Mouse (Mus musculus): ENCODE measurements at regions not wholly inside any gene's neighbourhood (a gene's known extent, or its start where the extent isn't known, plus 50 kb on each side); places are given as distances from the start of the nearest gene placed in this dataset.

DNA sequence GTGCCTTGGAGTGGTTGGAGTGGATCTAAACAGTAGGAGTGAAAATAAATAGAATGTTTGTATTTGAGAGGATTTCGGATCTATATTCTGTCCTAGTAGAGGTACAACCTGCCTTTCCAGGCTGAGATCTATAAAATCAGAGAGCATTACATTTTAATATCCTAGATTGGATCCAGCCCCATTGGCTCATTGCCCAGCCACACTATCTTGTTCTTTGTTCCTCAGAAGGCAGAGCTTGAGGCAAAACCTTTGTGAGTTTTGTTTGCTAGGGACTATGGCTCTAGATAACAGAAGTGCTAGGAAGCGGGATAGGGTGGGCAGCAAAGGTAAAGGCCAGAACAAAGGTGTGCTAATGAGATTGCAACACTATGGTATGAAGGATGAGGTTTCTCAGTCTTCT is 78.7 kb upstream of the Cntln start:
- no peak overlapping the region for H3K27ac ChIP-seq (ENCODE audit: low read length)
- H3K4me3 ChIP-seq (ENCODE audit: low read depth, low read length): no peak overlapping the region
- 51% methylated on average over 2 of the region's 2 CpGs for WGBS (ENCODE audit: insufficient replicate concordance)
- no peaks in the 10 kb centered on the region for H3K36me3 ChIP-seq (ENCODE audit: control insufficient read depth, insufficient read depth)
- no peak overlapping the region for H3K9ac ChIP-seq (ENCODE audit: low read depth, low read length)
- H3K4me2 ChIP-seq (ENCODE audit: low read depth, low read length): no peak overlapping the region
- no peak for ATAC-seq (ENCODE audit: low read depth)
- H3K9me3 ChIP-seq (replicated peaks; ENCODE audit: control insufficient read depth, low read length): no peaks in the 10 kb centered on the region
- H3K27me3 ChIP-seq (ENCODE audit: control insufficient read depth, insufficient read depth, low read depth, low read length): no peaks in the 10 kb centered on the region
- no peaks in the 10 kb centered on the region for H3K4me1 ChIP-seq (ENCODE audit: control insufficient read depth, low read depth, low read length)

DNA sequence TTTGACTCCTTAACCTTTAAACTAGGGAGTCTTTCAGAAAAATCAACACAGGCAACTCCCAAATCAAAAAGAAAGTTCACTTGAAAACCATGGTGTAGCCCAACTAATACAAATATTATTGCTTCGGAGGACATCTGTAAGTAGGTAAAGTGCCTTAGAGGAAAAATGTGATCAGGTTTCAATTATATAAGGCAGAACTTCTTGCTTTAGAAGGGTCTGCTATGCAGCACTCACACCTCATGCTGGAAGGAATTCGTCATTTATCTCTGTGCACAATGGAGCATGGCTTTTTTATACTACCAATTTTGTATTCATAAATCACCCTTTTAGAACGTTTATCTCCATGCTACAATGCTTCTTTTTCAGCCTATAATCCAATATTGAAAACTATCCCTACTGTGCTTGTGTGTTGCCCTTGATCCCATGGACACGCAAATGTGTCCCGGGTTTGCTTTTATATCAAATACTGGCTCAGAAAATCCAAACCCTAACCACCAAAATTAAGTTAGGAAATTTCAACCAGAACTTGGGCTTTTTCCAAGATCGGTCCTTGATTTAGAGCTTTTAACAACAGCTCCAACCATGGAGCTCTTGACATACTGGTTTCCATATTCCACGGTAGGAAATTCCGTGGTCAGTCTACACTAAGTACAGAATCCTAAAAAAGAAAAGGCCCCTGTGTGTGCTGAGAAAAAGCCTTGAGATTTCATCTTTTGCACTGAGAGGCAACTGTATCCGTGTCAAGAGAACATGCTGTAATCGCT is 90.8 kb upstream of the Cntln start:
- Histone ChIP-seq H3K27me3 (ENCODE audit: control insufficient read depth, insufficient read depth, low read depth, low read length) (no peaks in the 10 kb centered on the region), H3K9ac (ENCODE audit: low read depth, low read length) (no peak overlapping the region), H3K27ac (ENCODE audit: low read length) (no peak overlapping the region), H3K4me1 (ENCODE audit: control insufficient read depth, low read depth, low read length) (no peaks in the 10 kb centered on the region), H3K36me3 (ENCODE audit: control insufficient read depth, insufficient read depth) (no peaks in the 10 kb centered on the region), H3K4me2 (ENCODE audit: low read depth, low read length) (no peak overlapping the region), H3K4me3 (ENCODE audit: low read depth, low read length) (no peak overlapping the region), H3K9me3 (replicated peaks; ENCODE audit: control insufficient read depth, low read length) (no peaks in the 10 kb centered on the region)
- no peak for ATAC-seq (ENCODE audit: low read depth)
- WGBS (ENCODE audit: insufficient replicate concordance): 66% methylated on average over 10 of the region's 10 CpGs

DNA sequence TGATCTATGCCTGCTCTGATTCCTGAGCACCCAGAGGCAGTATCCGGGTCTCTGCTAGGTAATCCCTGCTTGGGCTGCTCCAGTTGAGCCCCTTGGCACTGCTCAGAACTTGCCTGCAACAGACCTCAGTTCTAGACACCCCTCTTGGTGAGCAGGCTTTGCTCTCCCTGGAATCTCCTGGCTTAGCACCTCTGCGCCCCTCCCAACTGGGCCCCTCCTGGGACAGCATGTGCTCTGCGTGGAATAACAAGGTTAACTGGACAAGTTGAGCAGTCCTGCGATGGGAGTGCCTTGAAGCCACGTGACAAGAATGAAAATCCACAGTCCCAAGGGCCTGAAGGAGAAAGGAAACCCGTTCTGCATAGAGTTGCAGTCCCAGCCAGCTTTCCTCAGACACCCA is 97.5 kb upstream of the Cntln start:
- H3K27me3 ChIP-seq (ENCODE audit: control insufficient read depth, insufficient read depth, low read depth, low read length): no peaks in the 10 kb centered on the region
- H3K36me3 ChIP-seq (ENCODE audit: control insufficient read depth, insufficient read depth): no peaks in the 10 kb centered on the region
- H3K4me3 ChIP-seq (ENCODE audit: low read depth, low read length): no peak overlapping the region
- H3K4me1 ChIP-seq (ENCODE audit: control insufficient read depth, low read depth, low read length): no peaks in the 10 kb centered on the region
- WGBS (ENCODE audit: insufficient replicate concordance): 52% methylated on average over 6 of the region's 6 CpGs
- no peak overlapping the region for H3K4me2 ChIP-seq (ENCODE audit: low read depth, low read length)
- no peak overlapping the region for H3K9ac ChIP-seq (ENCODE audit: low read depth, low read length)
- no peak for ATAC-seq (ENCODE audit: low read depth)
- H3K9me3 ChIP-seq (replicated peaks; ENCODE audit: control insufficient read depth, low read length): no peaks in the 10 kb centered on the region
- no peak overlapping the region for H3K27ac ChIP-seq (ENCODE audit: low read length)

GRCm38 (mm10) chr4:84768161-84768560 is 93.1 kb upstream of the Bnc2 start:
- no peak overlapping the region for H3K9ac ChIP-seq (ENCODE audit: low read depth, low read length)
- no peaks in the 10 kb centered on the region for H3K36me3 ChIP-seq (ENCODE audit: control insufficient read depth, insufficient read depth)
- no peak overlapping the region for H3K4me3 ChIP-seq (ENCODE audit: low read depth, low read length)
- H3K4me1 ChIP-seq (ENCODE audit: control insufficient read depth, low read depth, low read length): no peaks in the 10 kb centered on the region
- no peak overlapping the region for H3K4me2 ChIP-seq (ENCODE audit: low read depth, low read length)
- H3K27me3 ChIP-seq (ENCODE audit: control insufficient read depth, insufficient read depth, low read depth, low read length): no peaks in the 10 kb centered on the region
- ATAC-seq (ENCODE audit: low read depth): peak; percentile 71
- WGBS (ENCODE audit: insufficient replicate concordance): 35% methylated on average over 11 of the region's 11 CpGs
- no peaks in the 10 kb centered on the region for H3K9me3 ChIP-seq (replicated peaks; ENCODE audit: control insufficient read depth, low read length)
- H3K27ac ChIP-seq (ENCODE audit: low read length): no peak overlapping the region

GRCm38 (mm10) chr4:84766708-84767425 is 91.8 kb upstream of the Bnc2 start:
- Histone ChIP-seq H3K27me3 (ENCODE audit: control insufficient read depth, insufficient read depth, low read depth, low read length) (no peaks in the 10 kb centered on the region), H3K36me3 (ENCODE audit: control insufficient read depth, insufficient read depth) (no peaks in the 10 kb centered on the region), H3K4me3 (ENCODE audit: low read depth, low read length) (no peak overlapping the region), H3K27ac (ENCODE audit: low read length) (no peak overlapping the region), H3K9me3 (replicated peaks; ENCODE audit: control insufficient read depth, low read length) (no peaks in the 10 kb centered on the region), H3K4me1 (ENCODE audit: control insufficient read depth, low read depth, low read length) (no peaks in the 10 kb centered on the region), H3K9ac (ENCODE audit: low read depth, low read length) (no peak overlapping the region), H3K4me2 (ENCODE audit: low read depth, low read length) (no peak overlapping the region)
- 64% methylated on average over 11 of the region's 11 CpGs for WGBS (ENCODE audit: insufficient replicate concordance)
- ATAC-seq (ENCODE audit: low read depth): no peak

- ATAC-seq (ENCODE audit: low read depth): no peak
- Histone ChIP-seq H3K4me1 (ENCODE audit: control insufficient read depth, low read depth, low read length) (no peaks in the 10 kb centered on the region), H3K36me3 (ENCODE audit: control insufficient read depth, insufficient read depth) (no peaks in the 10 kb centered on the region), H3K27ac (ENCODE audit: low read length) (no peak overlapping the region), H3K4me3 (ENCODE audit: low read depth, low read length) (no peak overlapping the region), H3K9ac (ENCODE audit: low read depth, low read length) (no peak overlapping the region), H3K9me3 (replicated peaks; ENCODE audit: control insufficient read depth, low read length) (no peaks in the 10 kb centered on the region), H3K4me2 (ENCODE audit: low read depth, low read length) (no peak overlapping the region), H3K27me3 (ENCODE audit: control insufficient read depth, insufficient read depth, low read depth, low read length) (no peaks in the 10 kb centered on the region)
- 74% methylated on average over 5 of the region's 5 CpGs for WGBS (ENCODE audit: insufficient replicate concordance)
Observed at GRCm38 (mm10) chr4:84757172-84757571, 82.1 kb upstream of the Bnc2 start.

GRCm38 (mm10) chr4:84752613-84753185 is 77.6 kb upstream of the Bnc2 start:
- no peak overlapping the region for H3K4me2 ChIP-seq (ENCODE audit: low read depth, low read length)
- H3K9me3 ChIP-seq (replicated peaks; ENCODE audit: control insufficient read depth, low read length): no peaks in the 10 kb centered on the region
- 61% methylated on average over 8 of the region's 8 CpGs for WGBS (ENCODE audit: insufficient replicate concordance)
- no peak for ATAC-seq (ENCODE audit: low read depth)
- no peak overlapping the region for H3K27ac ChIP-seq (ENCODE audit: low read length)
- H3K27me3 ChIP-seq (ENCODE audit: control insufficient read depth, insufficient read depth, low read depth, low read length): no peaks in the 10 kb centered on the region
- no peaks in the 10 kb centered on the region for H3K4me1 ChIP-seq (ENCODE audit: control insufficient read depth, low read depth, low read length)
- no peak overlapping the region for H3K9ac ChIP-seq (ENCODE audit: low read depth, low read length)
- H3K4me3 ChIP-seq (ENCODE audit: low read depth, low read length): no peak overlapping the region
- no peaks in the 10 kb centered on the region for H3K36me3 ChIP-seq (ENCODE audit: control insufficient read depth, insufficient read depth)

DNA sequence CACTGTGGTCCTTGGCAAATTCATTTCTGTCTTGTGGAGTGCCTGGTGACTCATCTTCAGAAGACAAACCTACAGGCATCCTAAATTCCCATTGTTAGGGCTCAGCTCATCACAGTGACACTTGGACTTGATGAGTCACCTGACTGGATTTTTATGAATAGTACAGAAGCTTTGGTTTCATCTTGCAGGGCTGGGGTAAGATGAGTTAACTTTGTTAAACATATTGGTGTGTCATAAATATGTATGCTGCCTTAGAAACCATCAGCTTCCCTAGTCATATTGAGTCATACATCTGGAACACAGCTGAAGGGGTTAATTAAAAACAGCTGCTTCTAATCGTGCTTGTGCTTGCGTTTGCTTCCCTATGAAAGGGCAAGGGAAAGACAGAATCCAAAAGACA is 66.2 kb upstream of the Bnc2 start:
- no peaks in the 10 kb centered on the region for H3K27me3 ChIP-seq (ENCODE audit: control insufficient read depth, insufficient read depth, low read depth, low read length)
- H3K9ac ChIP-seq (ENCODE audit: low read depth, low read length): no peak overlapping the region
- no peak overlapping the region for H3K4me2 ChIP-seq (ENCODE audit: low read depth, low read length)
- no peak overlapping the region for H3K4me3 ChIP-seq (ENCODE audit: low read depth, low read length)
- H3K9me3 ChIP-seq (replicated peaks; ENCODE audit: control insufficient read depth, low read length): no peaks in the 10 kb centered on the region
- no peaks in the 10 kb centered on the region for H3K36me3 ChIP-seq (ENCODE audit: control insufficient read depth, insufficient read depth)
- H3K27ac ChIP-seq (ENCODE audit: low read length): no peak overlapping the region
- no peak for ATAC-seq (ENCODE audit: low read depth)
- 36% methylated on average over 2 of the region's 2 CpGs for WGBS (ENCODE audit: insufficient replicate concordance)
- no peaks in the 10 kb centered on the region for H3K4me1 ChIP-seq (ENCODE audit: control insufficient read depth, low read depth, low read length)

GRCm38 (mm10) chr4:84740816-84741215 is 65.7 kb upstream of the Bnc2 start:
- Histone ChIP-seq H3K36me3 (ENCODE audit: control insufficient read depth, insufficient read depth) (no peaks in the 10 kb centered on the region), H3K9ac (ENCODE audit: low read depth, low read length) (no peak overlapping the region), H3K4me1 (ENCODE audit: control insufficient read depth, low read depth, low read length) (no peaks in the 10 kb centered on the region), H3K27me3 (ENCODE audit: control insufficient read depth, insufficient read depth, low read depth, low read length) (no peaks in the 10 kb centered on the region), H3K9me3 (replicated peaks; ENCODE audit: control insufficient read depth, low read length) (no peaks in the 10 kb centered on the region), H3K4me2 (ENCODE audit: low read depth, low read length) (no peak overlapping the region), H3K27ac (ENCODE audit: low read length) (no peak overlapping the region), H3K4me3 (ENCODE audit: low read depth, low read length) (no peak overlapping the region)
- 46% methylated on average over 3 of the region's 3 CpGs for WGBS (ENCODE audit: insufficient replicate concordance)
- no peak for ATAC-seq (ENCODE audit: low read depth)

Data from liver, embryonic 16.5 days (tissue).